Mouse (Mus musculus): ENCODE measurements around the gene Krtap28-13.

The Krtap28-13 gene

DNA sequence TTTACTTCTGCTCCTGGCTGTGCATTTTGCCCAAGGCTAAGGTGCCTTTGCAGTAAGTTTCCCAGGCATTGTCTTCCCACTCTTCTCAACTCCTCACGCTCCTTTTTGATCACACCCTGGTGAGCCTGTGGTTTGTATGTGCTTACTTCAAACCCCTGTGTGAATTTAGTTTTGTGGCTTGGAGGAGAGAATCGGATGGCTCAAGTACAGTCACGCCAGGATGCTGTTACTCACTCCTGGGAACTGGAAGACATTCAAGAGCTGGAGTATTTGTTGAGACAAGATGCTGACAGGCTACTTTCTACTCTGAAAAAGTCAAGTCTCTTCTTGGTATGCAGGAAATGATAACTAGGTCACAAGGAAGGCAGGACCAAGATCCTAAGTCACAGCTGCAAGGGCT lies 30.5 kb downstream of the Krtap28-13 start:
- DNase-seq (ENCODE audit: low read depth, low spot score) = no peak

DNA sequence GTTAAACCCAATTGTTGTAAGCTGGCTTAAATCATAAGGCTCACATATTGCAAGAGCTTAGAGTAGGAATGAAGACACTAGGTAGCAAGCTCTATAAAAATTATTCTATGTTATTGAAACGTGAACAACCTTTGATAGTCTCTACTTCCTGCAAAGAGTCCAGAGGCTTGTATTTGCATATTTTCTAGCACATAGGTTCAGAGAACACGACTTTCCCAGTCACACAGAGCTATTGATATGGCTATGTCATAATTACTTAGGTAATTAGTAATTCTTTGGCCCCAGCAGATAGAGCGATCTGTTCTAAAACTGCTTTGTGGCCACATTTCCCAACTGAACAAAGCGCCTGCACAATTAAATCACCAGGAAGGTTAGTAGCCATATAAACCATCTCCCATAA lies 36.2 kb downstream of the Krtap28-13 start:
- DNase-seq (ENCODE audit: low read depth, low spot score) = no peak

DNA sequence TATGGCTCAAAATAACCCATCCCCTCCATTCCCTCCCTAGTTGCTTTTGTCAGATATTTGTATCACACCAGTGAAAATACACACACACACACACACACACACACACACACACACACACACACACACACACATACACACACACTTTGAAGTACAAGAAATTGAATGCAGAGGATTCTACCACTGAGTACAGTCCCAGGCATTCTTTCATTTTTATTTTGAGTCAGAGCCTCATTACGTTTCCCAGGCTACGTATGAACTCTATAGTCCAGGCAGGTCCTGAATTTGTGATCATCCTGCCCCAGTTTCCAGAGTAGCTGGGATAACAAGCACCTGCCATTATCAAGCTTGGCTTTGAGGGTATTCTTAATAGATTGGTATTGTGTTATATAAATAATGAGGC lies 38.4 kb downstream of the Krtap28-13 start:
- DNase-seq (ENCODE audit: low read depth, low spot score) = no peak

DNA sequence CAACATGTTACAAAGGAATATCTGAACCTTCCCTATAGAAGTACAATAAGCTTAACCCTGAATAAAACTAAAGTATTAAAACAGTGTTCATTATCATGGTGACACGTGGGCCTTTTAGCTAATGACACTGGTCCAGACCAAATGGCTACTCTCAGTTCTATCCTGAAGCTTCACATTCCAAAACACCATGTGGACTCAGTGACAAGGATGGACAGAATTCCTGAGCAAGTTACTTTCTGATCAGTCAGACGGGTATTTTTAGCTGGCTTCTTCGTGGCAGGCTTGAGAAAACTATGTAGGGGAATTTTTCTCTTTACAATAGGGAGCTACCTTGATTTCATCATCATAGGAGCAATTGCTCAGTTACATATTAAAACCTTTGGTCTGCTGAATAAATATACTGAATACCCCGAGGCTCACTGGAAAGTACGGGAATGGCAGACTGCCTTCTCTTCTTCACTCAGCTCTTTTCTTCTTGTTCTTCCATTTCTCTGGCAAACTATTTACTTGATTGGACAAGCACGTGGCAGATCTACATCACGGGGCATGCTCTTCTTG lies 38.9 kb downstream of the Krtap28-13 start:
- DNase-seq (ENCODE audit: low read depth, low spot score) = no peak

DNA sequence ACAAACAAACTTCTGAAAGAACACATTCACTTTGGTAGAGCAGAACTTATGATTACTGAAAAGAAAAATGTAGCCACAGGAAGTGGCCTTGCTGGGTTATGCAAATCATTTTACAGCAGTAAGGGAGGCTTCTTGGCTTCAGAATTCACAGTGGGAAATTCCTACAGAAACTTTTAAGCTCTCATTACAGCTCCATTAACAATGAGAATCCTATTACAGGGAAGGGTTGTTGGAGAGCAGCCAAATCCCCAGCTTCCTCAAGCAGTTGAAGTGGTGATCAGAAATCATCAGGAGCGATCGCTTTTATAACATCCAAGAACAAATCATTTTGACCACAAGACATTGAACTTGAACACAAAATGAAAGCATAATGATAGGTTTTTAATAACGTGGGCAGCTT lies 41.2 kb downstream of the Krtap28-13 start:
- no peak for DNase-seq (ENCODE audit: low read depth, low spot score)

DNA sequence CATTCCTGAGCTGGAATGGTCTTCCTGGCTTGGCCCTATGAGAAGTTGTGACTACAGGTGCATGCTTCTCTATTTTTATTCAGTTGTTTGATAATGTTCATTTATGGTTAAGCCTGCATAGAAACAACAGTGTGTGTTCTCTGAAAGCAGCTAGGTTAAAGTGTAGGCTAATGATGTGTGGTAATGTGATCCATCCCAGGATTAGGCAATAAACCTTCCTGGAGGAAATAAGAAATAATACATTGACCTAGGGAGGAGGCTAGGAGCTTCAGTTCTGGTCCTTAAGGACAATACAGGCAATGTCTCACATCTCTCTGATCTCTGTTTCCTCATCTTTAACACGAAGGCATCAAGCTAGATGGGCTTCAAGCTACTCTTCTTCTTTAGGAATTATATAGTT lies 44.7 kb downstream of the Krtap28-13 start:
- no peak for DNase-seq (ENCODE audit: low read depth, low spot score)

DNA sequence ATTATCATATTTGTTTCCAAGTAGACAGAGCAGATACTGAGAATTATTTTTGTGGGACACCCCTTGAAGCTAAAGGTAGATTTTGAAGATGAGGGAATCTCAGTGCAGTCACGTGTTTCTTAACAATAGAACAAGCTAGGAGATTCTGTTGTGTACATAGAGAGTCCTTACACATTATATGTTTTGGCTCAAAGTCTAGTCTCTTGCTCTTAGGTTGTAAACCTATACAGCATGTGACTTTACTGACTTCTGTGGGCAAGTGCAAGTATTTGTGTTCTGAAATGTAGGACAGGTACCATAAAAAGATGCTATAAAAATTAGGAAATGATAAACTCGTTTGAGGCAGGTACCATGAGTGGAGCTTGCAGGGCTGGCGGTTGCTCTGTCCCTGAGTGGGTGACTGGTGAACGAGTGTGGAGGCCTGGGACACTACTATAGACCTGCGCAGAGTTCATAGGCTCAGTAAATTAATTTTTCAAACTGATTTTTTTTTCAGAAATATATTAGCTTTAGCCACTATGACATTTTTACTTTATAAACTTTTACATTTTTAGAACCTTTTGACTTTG lies 46.8 kb downstream of the Krtap28-13 start:
- DNase-seq (ENCODE audit: low read depth, low spot score) = no peak

DNA sequence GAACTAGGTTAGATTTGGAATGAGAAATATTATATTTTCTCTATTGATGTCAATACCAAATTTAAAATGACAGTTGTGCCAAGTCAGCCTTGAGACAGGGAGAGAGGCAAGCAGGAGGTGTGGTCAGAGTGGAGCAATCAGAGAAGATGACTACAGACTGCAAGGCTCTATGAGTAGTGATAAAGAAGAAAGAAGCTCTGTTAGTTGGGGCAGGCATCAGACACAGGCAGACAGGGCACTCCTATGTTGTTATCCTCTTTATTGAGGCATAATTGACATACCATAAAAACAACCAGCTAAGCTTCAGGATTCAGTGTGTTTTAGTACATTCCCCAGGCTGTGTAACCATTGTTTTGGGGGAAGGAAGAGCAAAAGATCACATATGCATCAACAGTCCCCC lies 50.3 kb downstream of the Krtap28-13 start:
- no peak for DNase-seq (ENCODE audit: low read depth, low spot score)
